Mouse (Mus musculus): ENCODE measurements around the gene Myo6. TPM values are rescaled to one million over a fixed set of nuclear protein-coding genes. Genes with fewer than 3 reads are reported as not detected.

Gene Myo6
- total RNA-seq, 2 experiments from 2014 or later, result 6.4 to 8.3 TPM

GRCm38 (mm10) chr9:80179688-80180087, 14.9 kb downstream of the Myo6 start:
- DNase-seq, result no peak
- intact Hi-C loops (cut with DNase I), result no loop called here

GRCm38 (mm10) chr9:80180771-80181170, 15.9 kb downstream of the Myo6 start:
- DNase-seq, result no peak
- intact Hi-C loops (cut with DNase I), result no loop called here

- intact Hi-C loops (cut with DNase I), result no loop called here
Measured at GRCm38 (mm10) chr9:80181692-80182091, 16.9 kb downstream of the Myo6 start.

GRCm38 (mm10) chr9:80184138-80184537, 19.3 kb downstream of the Myo6 start:
- intact Hi-C loops (cut with DNase I), result no loop called here
- no peak for DNase-seq

More at GRCm38 (mm10) chr9:80181692-80182091, 16.9 kb downstream of the Myo6 start:
- no peak for DNase-seq

- DNase-seq, result no peak
- intact Hi-C loops (cut with DNase I), result no loop called here
Measured at GRCm38 (mm10) chr9:80185737-80186136, 20.9 kb downstream of the Myo6 start.

GRCm38 (mm10) chr9:80186693-80187092, 21.9 kb downstream of the Myo6 start:
- intact Hi-C loops (cut with DNase I), result no loop called here

GRCm38 (mm10) chr9:80188324-80188893, 23.6 kb downstream of the Myo6 start:
- intact Hi-C loops (cut with DNase I), result no loop called here
- no peak for DNase-seq

More at GRCm38 (mm10) chr9:80186693-80187092, 21.9 kb downstream of the Myo6 start:
- DNase-seq, result no peak

- no peak for DNase-seq
- intact Hi-C loops (cut with DNase I), result no loop called here
Measured at GRCm38 (mm10) chr9:80191240-80191639, 26.4 kb downstream of the Myo6 start.

GRCm38 (mm10) chr9:80192324-80192723, 27.5 kb downstream of the Myo6 start:
- no peak for DNase-seq
- intact Hi-C loops (cut with DNase I), result no loop called here

GRCm38 (mm10) chr9:80194446-80194845, 29.6 kb downstream of the Myo6 start:
- no peak for DNase-seq
- intact Hi-C loops (cut with DNase I), result no loop called here

- no peak for DNase-seq
- intact Hi-C loops (cut with DNase I), result no loop called here
Measured at GRCm38 (mm10) chr9:80196161-80196560, 31.3 kb downstream of the Myo6 start.

GRCm38 (mm10) chr9:80197233-80197632, 32.4 kb downstream of the Myo6 start:
- intact Hi-C loops (cut with DNase I), result no loop called here
- no peak for DNase-seq

- intact Hi-C loops (cut with DNase I), result no loop called here
- no peak for DNase-seq
Measured at GRCm38 (mm10) chr9:80200855-80201254, 36.0 kb downstream of the Myo6 start.

- intact Hi-C loops (cut with DNase I), result no loop called here
- DNase-seq, result no peak
Measured at GRCm38 (mm10) chr9:80202374-80203060, 37.7 kb downstream of the Myo6 start.

- intact Hi-C loops (cut with DNase I), result no loop called here
Measured at GRCm38 (mm10) chr9:80208681-80209080, 43.9 kb downstream of the Myo6 start.

GRCm38 (mm10) chr9:80209459-80209858, 44.6 kb downstream of the Myo6 start:
- no peak for DNase-seq

More at GRCm38 (mm10) chr9:80208681-80209080, 43.9 kb downstream of the Myo6 start:
- DNase-seq, result no peak

GRCm38 (mm10) chr9:80210096-80210495, 45.3 kb downstream of the Myo6 start:
- no peak for DNase-seq
- intact Hi-C loops (cut with DNase I), result no loop called here

More at GRCm38 (mm10) chr9:80209459-80209858, 44.6 kb downstream of the Myo6 start:
- intact Hi-C loops (cut with DNase I), result no loop called here

- intact Hi-C loops (cut with DNase I), result no loop called here
- no peak for DNase-seq
Measured at GRCm38 (mm10) chr9:80213428-80213827, 48.6 kb downstream of the Myo6 start.

- DNase-seq, result no peak
- intact Hi-C loops (cut with DNase I), result no loop called here
Measured at GRCm38 (mm10) chr9:80215502-80215901, 50.7 kb downstream of the Myo6 start.

- DNase-seq, result no peak
- intact Hi-C loops (cut with DNase I), result no loop called here
Measured at GRCm38 (mm10) chr9:80216786-80217501, 52.1 kb downstream of the Myo6 start.

GRCm38 (mm10) chr9:80218718-80219117, 53.9 kb downstream of the Myo6 start:
- DNase-seq, result no peak
- intact Hi-C loops (cut with DNase I), result no loop called here

All from gastrocnemius, postnatal 36 days (tissue).